Mouse (Mus musculus) regulatory T cell (primary cell): ENCODE data around the gene Slc2a6.

Experiments used
- in situ Hi-C: fragments of 300-600 bp; cut with MboI, MseI; formaldehyde crosslinking; loops from one replicate; pipeline ENCODE4 v1.15.1; 2025; ENCODE audit warnings: high pct_unique_total_duplicates

Gene Slc2a6

DNA sequence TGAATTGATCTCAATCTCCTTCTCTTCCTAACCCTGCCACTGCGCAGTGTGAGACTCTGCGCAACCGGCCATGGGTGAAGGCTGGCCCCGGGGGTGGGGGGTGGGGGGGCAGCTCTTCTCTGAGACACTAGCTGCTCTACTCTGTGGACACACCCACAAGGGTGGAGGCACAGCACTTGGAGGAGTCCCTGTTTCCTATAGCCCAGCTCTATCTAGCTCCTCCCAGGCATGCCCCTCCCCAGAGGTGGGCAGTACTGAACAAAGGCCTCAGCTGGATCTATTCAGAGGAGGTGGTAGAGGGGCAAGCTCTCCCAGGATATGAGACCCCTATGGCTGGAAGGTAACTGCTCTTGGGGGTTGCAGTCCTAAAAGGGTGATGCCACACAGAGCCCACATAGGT lies 9.2 kb upstream of the Slc2a6 start:
- in situ Hi-C loops, result loop anchor here (10.0 kb wide), 1 partner anchor 392 kb away; no protein-coding TSS in a partner anchor

DNA sequence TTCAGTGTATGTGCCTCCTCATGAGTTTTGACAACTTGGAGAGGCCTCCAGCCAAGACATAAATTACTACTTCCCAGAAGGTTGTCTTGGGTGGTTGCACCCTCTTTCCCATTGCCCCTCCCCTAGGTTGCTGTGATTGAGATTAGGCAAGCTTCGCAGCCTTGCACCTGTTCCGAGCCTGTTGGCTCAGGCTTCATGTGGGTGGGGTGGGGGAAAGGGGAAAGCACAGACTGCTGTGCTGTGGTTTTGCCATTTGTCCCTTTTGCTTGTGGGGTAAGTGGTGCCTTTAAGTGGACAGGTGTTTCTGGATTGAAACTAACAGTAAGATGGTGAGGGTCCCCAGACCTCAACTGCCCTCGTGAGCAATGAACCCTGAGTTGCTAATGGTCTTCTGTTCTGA lies 8.2 kb upstream of the Slc2a6 start:
- in situ Hi-C loops, result loop anchor here (10.0 kb wide), 1 partner anchor 391 kb away; no protein-coding TSS in a partner anchor

DNA sequence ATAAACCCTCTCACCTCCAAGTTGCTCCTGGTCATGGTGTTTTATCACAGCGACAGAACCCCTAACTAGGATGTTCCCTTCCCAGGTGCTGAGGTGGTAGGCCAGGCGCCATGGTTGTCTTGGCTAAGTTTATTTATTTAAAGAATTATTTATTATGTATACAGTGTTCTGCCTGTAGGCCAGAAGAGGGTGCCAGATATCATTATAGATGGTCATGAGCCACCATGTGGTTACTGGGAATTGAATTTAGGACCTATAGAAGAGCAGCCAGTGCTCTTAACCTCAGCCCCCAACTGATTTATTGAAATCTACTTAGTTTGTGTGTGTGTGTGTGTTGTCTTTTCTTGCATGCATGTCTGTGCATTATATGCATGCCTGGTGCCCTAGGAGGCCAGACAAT lies 4.6 kb upstream of the Slc2a6 start:
- in situ Hi-C loops, result loop anchor here (10.0 kb wide), 1 partner anchor 388 kb away; no protein-coding TSS in a partner anchor

DNA sequence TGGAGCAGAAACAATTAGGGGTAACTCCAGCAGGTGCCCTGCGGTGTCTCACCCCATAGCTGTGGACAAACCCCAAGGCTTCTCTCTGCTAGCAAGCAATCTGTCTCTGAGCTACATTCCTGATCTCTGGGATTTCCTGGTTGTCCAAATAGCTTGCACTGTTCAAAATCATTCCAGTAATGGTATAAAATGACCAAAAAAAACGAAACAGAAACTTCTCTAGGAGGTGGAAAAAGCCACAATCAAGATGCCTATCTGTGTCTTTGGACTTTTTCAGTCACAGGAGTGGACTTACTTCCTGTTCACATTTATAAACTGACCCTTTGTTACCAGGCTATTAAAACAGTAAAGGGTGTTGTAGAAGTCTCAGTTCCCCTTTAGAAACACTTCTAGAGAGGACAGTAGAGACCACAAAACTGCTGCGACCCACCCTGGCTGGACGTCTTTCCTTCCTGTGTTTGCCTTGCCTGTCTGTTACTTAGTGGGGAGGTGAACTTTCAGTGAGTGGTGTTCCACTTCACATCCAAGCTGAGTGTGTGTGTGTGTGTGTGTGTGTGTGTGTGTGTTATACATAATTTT lies 728 bp upstream of the Slc2a6 start:
- in situ Hi-C loops, result no loop called here

DNA sequence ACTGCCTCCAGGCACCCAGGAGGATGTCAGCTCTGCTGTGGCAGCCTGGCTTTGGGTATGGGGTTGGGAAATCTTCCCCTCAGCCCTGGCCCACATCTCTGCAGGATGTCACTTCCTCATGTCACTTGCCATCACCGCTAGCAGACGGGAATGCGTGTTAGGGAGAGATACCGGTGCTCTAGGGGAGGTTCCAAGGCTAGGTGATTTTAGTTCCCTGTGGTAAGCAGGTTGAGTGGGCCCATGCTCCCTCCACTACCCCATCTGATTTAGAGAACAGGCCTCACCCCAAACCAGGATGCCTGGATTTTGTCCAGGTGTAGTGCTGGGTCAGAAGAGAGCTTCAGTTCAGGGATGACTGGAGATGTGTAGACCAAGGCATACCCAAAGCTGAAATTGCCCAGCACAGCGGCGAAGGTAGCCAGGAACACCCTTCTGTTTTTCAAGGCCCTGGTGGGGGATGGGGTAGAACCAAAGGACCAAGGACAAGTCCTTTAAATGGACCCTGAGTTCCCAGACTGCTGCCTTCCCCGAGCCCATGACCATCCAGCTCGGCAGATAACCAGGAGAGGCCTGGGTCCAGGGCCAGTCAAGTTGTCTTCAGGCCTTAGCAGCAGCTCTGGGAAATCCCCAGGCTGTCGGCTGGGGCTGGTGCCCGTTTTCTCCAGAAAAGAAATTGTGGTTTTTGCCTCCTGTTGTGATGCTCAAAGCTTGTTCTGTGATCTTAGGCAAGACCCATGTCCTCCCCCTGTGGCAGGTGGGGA lies 761 bp downstream of the Slc2a6 start:
- in situ Hi-C loops, result no loop called here

DNA sequence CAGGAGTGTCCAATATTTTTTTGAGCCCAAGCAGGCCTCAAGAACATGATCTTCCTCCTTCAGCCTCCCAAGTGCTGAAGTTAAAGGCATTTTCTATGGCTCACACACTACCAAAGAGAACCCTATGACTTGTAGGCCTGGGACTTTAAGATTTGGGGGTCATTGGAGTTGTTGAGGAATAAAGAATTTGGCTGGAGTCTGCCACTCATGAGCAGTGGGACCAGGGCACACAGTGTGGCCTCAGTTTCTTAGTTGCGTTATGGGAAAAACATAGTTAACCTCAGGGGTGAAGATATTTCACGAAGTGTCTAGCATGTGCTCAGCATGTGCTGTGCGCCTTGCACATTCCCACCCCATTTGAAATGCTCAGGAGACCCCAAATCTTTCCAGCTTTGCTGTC lies 1.5 kb downstream of the Slc2a6 start:
- in situ Hi-C loops, result no loop called here

DNA sequence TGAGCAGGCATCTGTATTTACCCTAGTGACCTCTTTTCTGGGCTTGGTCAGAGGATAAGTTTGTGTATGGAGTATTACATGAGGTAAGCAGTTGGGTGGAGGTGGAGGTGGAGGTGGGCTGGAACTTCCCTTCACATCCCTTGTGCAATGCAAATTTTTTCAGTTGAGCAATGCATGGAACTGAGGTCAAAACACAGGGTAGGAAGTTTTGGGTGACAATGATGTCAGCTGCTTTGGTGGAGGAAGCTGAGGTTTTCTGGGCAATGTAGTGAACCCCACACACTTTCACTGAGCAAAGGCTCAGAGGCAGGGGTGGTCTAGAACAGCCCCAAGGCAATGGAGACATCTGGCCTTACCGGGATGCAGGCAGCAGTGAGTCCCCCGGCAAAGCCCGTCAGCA lies 2.3 kb downstream of the Slc2a6 start:
- in situ Hi-C loops, result no loop called here

DNA sequence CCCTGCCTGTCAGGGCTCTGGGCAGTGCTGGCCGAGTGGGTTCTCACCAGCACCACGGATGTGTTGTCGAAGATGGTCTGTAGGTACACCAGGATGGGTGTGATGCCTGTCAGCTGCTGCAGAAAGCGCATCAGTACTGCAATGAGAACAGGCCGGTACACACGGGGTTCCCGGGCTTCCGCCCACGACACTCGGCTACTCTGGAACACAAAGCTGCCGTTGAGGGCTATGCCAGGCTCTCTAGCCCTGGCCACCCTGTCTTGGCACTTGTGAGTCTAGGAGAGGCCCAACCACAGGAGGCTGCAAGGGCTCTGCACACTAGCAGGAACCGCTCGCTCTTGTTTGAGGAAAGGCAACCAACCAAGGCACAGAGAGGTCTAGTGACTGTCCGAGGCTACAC lies 3.7 kb downstream of the Slc2a6 start:
- in situ Hi-C loops, result no loop called here

DNA sequence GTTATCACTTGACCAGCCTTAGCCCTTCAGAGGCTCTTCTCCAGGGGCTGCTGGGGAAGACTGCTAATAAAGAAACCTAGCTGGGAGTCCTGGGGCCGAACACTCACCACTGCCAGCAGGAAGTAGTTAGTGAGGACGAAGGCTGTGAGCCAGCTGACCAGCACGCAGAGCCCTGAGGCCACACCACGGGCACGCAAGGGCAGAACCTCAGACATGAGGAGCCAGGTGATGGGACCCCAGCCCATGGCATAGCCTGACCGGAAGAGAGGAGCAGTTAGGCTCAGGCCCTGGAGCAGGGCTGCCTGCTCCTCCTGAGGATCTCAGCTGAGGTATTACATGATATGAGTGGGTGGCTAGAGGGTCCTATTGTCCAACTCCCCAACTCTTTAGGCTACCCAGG lies 5.2 kb downstream of the Slc2a6 start:
- in situ Hi-C loops, result no loop called here

DNA sequence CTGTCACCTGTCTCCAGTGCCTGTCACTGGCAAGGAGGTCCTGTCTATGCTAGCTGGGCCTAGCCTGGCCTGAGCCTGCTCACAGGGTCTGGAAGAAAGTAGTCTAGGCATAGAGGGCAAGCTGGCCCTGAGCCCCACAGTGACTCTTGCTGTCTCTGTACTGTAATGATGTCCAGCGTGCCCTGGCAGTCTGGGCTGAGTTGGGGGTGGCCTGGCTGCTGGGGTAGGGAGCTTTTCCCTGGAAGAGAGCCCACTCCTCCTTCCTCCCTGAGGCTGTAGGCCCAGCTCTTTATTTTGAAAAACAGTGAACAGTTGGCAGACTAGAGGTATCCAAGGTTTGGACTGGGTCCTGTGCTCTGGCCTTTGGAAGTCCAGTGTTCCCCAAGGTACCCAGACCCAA lies 6.7 kb downstream of the Slc2a6 start:
- in situ Hi-C loops, result no loop called here

DNA sequence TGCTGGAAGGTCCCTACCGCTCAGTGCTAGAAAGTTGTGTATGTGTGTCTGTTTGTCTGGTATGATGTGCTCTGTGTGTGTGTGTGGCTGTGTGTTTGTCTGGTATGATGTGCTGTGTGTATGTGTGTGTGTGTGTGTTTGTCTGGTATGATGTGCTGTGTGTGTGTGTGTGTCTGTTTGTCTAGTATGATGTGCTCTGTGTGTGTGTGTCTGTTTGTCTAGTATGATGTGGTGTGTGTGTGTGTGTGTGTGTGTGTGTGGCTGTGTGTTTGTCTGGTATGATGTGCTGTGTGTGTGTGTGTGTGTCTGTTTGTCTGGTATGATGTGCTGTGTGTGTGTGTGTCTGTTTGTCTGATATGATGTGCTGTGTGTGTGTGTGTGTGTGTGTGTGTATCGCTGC lies 8.3 kb downstream of the Slc2a6 start:
- in situ Hi-C loops, result no loop called here

DNA sequence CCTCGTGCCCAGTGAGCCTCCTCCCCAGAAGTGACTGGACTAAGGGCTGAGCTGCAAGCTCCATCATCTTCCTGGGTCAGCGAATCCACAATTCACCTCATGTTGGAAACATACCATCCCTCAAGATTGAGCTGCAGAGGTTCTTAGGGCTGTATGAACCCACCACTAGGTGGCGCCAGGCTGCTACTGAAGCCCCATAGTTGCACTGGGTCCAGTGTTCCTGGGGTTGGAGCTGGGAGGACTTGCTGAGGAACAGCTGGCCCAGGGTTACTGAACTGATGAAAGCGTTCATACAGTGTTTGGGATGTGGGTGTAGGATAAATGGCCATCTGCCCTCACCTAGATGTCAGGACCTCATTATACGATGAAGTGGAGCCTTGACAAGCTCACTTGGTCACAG lies 10.0 kb downstream of the Slc2a6 start:
- in situ Hi-C loops, result no loop called here

DNA sequence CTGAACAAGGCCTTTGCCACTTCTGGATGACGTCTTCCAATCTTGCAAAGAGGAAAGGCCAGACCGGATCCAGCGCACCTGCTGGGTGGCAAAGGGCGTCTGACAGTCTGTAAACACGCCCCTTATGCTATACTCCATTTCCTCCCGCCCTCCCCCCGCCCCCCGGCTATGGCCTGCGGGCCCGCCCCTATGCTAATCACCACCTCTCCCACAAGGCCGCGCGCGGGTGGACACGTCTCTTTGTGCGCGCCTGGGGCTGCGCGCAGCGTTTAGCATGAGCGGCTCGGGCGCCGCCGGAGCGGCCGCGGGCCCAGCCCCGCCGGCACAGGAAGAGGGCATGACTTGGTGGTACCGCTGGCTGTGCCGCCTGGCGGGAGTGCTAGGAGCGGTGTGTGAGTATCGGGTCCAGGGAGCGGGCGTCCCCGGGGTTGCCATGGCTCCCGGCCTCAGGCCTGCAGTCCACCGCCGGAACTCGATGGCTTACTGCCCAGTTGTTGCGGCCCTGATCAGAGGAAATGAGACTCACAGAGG lies 18.0 kb downstream of the Slc2a6 start, which contains the start of gene Cacfd1:
Gene Cacfd1 (plus strand): TSS at position 213 of the 531 bp plus-strand sequence.
- in situ Hi-C loops, result no loop called here

DNA sequence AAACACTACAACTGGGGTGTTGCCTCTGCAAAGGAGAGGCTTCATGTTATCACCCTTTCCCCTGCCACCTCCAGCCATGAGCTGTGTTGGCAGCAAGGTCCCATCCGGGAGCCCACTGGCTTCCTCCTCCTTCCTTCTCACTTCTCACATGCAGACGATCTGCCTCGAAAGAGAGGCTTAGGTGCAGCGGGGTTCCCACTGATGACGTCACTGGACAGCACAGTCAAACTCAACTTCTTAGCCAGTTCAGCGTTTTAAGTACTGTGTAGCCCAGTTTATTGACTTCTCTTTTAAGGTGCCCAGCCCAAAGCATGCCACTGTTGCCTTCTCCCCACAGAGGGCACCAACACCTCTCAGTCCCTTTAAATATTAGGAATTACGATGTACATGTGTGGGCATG lies 20.1 kb downstream of the Slc2a6 start:
- in situ Hi-C loops, result no loop called here

DNA sequence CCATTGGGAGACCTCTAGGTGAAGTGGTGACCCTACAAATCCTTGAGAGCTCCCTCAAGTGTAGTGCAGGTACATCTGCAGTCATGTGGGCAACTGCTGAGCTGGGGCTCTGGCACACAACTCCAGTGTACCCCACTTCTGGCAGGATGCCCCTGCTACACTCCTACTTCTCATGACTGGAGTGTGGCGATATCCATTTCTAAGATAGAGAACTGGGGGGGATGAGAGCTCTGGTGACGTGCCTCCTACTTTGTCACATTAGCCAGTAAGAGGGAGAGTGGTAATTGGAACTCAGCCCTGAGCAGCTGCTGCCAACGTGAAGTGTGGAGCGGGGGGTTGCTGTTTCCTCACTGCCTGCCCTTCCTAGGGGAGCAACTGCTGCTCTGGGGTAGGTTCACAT lies 21.5 kb downstream of the Slc2a6 start:
- in situ Hi-C loops, result no loop called here

DNA sequence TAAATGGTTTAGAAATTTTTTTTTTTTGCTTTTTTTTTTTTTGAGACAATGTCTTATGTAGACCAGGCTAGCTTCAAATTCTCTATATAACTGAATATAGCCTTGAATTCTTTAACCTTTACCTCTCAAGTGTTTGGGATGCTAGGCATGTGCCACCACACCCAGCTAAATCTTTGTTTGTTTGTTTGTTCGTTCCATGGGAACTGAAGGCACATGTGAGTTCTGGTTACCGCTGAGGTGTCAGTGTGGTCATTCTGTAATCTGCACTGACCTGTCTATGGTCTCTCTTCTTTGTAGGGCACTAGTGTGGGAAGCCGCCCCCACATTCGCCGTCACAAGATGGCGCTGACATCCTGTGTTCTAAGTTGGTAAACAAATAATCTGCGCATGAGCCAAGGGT lies 29.8 kb downstream of the Slc2a6 start:
- in situ Hi-C loops, result loop anchor here (10.0 kb wide), 1 partner anchor 1147 kb away; no protein-coding TSS in a partner anchor

DNA sequence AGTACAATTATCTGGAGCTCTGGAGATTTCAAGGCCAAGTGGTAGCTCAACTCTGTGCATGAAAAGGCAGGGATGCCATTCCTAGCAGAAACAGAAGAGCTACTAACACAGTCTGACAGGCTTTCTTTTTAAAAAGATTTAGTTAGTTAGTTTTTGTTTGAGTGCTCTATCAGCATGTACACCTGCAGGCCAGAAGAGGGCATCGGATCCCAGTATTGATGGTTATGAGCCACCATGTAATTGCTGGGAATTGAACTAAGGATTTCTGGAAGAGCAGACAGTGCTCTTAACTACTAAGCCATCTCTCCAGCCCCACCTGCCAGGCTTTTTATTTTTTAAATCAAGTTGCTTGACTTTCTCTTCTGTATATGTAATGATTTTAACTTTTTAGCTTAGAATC lies 30.3 kb downstream of the Slc2a6 start:
- in situ Hi-C loops, result loop anchor here (10.0 kb wide), 1 partner anchor 1147 kb away; no protein-coding TSS in a partner anchor

DNA sequence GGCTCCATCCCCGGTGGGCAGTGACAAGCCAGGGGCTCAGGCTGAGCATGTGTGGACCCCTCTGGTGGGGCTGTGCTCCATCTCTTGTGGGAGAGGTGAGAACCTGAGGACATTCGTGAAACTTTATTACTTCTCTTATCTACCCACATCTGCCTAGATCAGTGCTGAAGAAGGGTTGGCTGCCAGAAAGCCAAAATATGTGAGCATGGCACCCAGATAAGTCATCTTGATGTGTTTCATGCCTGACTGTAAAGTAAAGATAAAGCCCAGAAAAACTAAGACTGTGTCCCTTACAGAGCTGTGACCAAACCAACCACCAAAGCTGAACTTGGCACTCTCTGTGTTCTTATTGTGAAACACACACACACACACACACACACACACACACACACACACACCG lies 33.9 kb downstream of the Slc2a6 start:
- in situ Hi-C loops, result loop anchor here (10.0 kb wide), 1 partner anchor 1151 kb away; no protein-coding TSS in a partner anchor

DNA sequence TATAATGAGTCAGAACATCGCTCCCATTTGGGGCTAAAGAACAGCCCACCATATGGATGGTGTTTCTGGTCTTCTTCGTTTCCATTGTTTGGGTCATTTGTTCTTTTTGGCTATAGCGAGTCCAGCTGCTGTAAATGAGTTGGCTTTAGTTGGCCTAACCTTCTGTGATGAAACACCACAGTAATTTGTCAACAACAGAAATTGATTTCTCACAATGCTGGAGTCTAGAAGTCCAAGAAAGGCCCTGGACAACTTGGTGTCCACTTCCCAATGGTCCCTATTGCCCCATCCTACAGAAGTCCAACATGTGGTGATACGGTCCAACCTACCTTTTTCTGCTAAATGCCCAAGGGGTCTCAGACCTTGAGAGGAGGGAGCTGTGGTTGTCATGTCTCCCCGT lies 43.2 kb downstream of the Slc2a6 start:
- in situ Hi-C loops, result no loop called here

DNA sequence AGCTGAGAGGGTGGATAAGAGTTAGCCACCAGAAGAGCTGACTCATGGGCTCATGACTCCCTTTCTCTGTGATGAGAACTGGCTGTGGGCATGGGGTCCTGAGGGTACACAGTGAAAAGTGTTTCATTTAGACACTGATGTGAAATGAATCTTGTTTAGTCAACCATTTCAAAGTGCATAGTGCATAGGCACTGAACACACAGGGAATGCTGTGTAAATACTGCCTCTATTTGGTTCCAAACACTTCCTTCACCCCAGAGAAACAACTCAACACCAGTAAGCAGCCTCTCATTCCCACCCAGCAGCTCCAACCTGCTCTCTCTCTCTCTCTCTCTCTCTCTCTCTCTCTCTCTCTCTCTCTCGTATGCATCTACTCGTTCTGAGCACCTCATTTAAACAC lies 43.6 kb downstream of the Slc2a6 start:
- in situ Hi-C loops, result no loop called here

DNA sequence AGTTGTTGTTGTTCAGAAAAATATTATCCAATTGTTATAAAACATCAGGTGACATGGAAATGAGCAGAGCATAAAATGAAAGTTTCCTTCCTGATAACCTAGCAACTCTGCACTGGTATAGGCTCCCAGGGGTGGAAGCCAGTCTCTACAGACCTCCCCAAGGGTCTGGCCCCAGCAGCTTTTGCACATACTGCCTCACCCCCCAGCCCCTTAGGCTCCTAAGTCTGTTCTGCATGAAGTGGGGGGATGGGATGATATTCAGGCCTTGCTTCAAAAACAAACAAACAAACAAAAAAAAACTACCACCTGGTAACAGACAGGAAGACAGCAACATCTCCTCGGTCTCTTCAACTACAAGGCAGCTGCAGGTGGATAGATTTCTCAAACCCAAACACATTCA lies 47.4 kb downstream of the Slc2a6 start:
- in situ Hi-C loops, result no loop called here

DNA sequence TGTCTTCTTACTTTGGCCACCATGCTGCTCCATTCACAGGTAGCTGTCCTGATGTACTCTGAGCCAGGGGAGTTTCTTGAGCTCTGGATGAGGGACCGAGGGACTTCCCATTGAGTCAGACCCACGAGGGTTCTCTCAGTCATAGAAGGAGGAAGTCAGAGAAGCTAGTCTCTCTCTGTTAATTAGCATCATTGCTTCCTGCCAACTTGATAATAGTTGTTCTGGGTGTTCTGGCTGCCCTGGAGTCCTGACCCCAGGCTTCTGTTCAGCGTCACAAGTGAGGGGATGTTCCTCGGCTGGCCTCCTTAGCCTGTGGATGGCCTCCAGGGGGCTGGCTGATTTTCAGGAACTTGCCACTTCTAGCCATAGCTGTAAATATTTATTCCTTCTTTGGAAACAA lies 53.8 kb downstream of the Slc2a6 start:
- in situ Hi-C loops, result loop anchor here (10.0 kb wide), 1 partner anchor 981 kb away; no protein-coding TSS in a partner anchor

DNA sequence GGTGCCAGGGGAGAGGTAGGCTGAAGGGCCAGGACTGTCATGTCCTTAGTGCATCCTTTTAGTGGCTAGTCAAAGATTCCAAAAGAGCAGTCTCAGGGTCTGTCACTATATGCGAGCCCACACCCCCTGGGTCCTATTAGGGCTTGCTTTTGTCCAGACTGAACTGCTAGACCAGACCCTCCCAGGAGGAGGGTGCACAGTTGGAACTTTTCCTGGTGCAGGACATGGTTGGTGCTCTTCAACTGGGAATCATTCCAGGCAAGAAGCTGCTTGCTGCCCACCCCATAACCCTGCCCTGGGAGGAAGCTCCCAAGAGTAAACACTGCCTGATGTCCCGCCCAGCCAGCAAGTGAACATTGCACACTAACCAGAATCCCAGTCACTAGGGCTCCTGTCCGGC lies 54.7 kb downstream of the Slc2a6 start, which contains the start of gene Adamts13:
Gene Adamts13 (plus strand): TSS at position 301 of the 400 bp plus-strand sequence.
- in situ Hi-C loops, result loop anchor here (10.0 kb wide), 1 partner anchor 982 kb away; no protein-coding TSS in a partner anchor
